Mouse (Mus musculus) lung, postnatal 0 days (tissue): ENCODE data around the gene Mapk3. TPM values are rescaled to one million over a fixed set of nuclear protein-coding genes. Genes with fewer than 3 reads are reported as not detected.

Experiments
- ATAC-seq: fragments of 200-750 bp; cut with Nextera tagmentation; 2 replicates; pipeline ENCODE4 v1.8.0; 2017; ENCODE audit warnings: moderate library complexity
- DNase-seq: peaks from one replicate; pipeline ENCODE4 v3.0.0-alpha.2; 2016; ENCODE audit warnings: low spot score
- H3K27ac ChIP-seq: fragments of 300-500 bp; sonication (generic); 2 replicates; pipeline ENCODE4 v1.5.1; 2014; ENCODE audit warnings: antibody characterized with exemption, mild to moderate bottlenecking, low read length, mixed read lengths
- H3K27me3 ChIP-seq: fragments of 300-500 bp; sonication (generic); replicated peaks from 2 replicates; pipeline ENCODE4 v1.6.1; 2014; ENCODE audit warnings: low read length, mixed read lengths; ENCODE audit not compliant: insufficient read depth
- H3K36me3 ChIP-seq: fragments of 300-500 bp; sonication (generic); 2 replicates; pipeline ENCODE4 v1.6.1; 2014; ENCODE audit warnings: low read length, mixed read lengths; ENCODE audit not compliant: insufficient read depth
- H3K4me1 ChIP-seq: fragments of 300-500 bp; sonication (generic); 2 replicates; pipeline ENCODE4 v1.6.1; 2014; ENCODE audit warnings: antibody characterized with exemption, low read depth, low read length, mixed read lengths; ENCODE audit not compliant: insufficient read depth
- H3K4me2 ChIP-seq: fragments of 300-500 bp; sonication (generic); replicated peaks from 2 replicates; pipeline ENCODE4 v1.6.1; 2014; ENCODE audit warnings: low read depth, mild to moderate bottlenecking, low read length, moderate library complexity, mixed read lengths
- H3K4me3 ChIP-seq: fragments of 300-500 bp; sonication (generic); 2 replicates; pipeline ENCODE4 v1.5.1; 2014; ENCODE audit warnings: low read depth, low read length
- H3K9ac ChIP-seq: fragments of 300-500 bp; sonication (generic); replicated peaks from 2 replicates; pipeline ENCODE4 v1.6.1; 2014; ENCODE audit warnings: low read depth, mild to moderate bottlenecking
- H3K9me3 ChIP-seq: fragments of 300-500 bp; sonication (generic); 2 replicates; pipeline ENCODE4 v1.6.1; 2016; ENCODE audit warnings: low read length, mixed read lengths
- CTCF ChIP-seq: IDR thresholded peaks from 2 replicates; pipeline ENCODE4 v1.5.1; 2016; ENCODE audit warnings: antibody characterized with exemption, mild to moderate bottlenecking
- EP300 ChIP-seq: IDR thresholded peaks from 2 replicates; pipeline ENCODE4 v1.6.1; 2016; ENCODE audit warnings: antibody characterized with exemption, mild to moderate bottlenecking, control low read depth
- WGBS: fragments of 180-500 bp; shearing (Covaris S2); extraction: QIAGEN DNeasy Blood & Tissue Kit; methylation state at CpG from one replicate; pipeline ENCODE4 v1.1.7; 2014; 5-methylcytosine and 5-hydroxymethylcytosine counted together
- polyA plus RNA-seq: library from polyadenylated mRNA; unstranded; fragments of >200 nt; fragmentation: Nextera tagmentation; extraction: Ambion mirVana; gene quantifications from 2 replicates; pipeline ENCODE4 v1.2.1, GENCODE M21; 2015

The Mapk3 gene
- polyA plus RNA-seq, 1 experiment from 2014 or later = 183 TPM

GRCm38 (mm10) chr7:126761529-126762067, 2.2 kb downstream of the Mapk3 start:
- no peaks in the 10 kb centered on the region for H3K27me3 ChIP-seq
- peaks cover 30% of the 10 kb centered on the region; the same call in 1 of the 2 replicates for H3K36me3 ChIP-seq
- H3K9ac ChIP-seq = no peak overlapping the region
- WGBS = 43% methylated on average over 6 of the region's 6 CpGs
- TF ChIP-seq CTCF (no peak), EP300 (peak; percentile 27; the same call in 1 of the 2 replicates)
- H3K4me3 ChIP-seq = no peak overlapping the region
- H3K4me2 ChIP-seq = peak overlapping the region; percentile 92
- DNase-seq = peak; percentile 59
- no peaks in the 10 kb centered on the region for H3K9me3 ChIP-seq
- peak overlapping the region; percentile 98 for H3K27ac ChIP-seq
- peaks cover 19% of the 10 kb centered on the region for H3K4me1 ChIP-seq
- no peak for ATAC-seq

- H3K9ac ChIP-seq = 0 out of 2 replicates have a peak overlapping the region, but pooled peaks have one; percentile 8
- DNase-seq (no peak), ATAC-seq (no peak)
- peaks cover 34% of the 10 kb centered on the region; the same call in 1 of the 2 replicates for H3K36me3 ChIP-seq
- H3K27ac ChIP-seq = peak overlapping the region; percentile 98
- TF ChIP-seq CTCF (no peak), EP300 (no peak)
- 43% methylated on average over 17 of the region's 17 CpGs for WGBS
- peak overlapping the region; percentile 14; the same call in 1 of the 2 replicates for H3K4me2 ChIP-seq
- no peak overlapping the region for H3K4me3 ChIP-seq
- no peaks in the 10 kb centered on the region for H3K27me3 ChIP-seq
- H3K9me3 ChIP-seq = no peaks in the 10 kb centered on the region
- H3K4me1 ChIP-seq = peaks cover 19% of the 10 kb centered on the region
These were observed 3.1 kb downstream of the Mapk3 start for GRCm38 (mm10) chr7:126762471-126763008.

DNA sequence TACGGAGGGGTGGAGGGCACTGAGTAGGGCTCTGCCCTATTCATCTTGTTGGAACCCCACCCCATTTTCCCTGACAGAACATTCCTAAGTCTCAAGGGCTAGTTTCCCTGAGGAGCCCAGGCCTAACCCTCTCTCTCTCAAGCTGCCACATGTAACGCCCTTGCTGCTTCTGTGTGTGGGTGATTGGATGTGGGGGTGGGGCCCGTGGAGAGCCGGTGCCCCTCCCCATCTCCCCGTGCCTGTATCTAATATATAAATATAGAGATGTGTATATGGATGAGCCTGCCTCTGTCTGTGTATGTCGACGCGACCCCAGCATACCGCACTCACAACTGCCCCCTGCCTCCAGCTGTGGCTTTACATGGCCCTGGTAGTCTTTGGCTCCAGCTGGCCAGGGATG, 6.1 kb downstream of the Mapk3 start:
- no peaks in the 10 kb centered on the region for H3K27me3 ChIP-seq
- H3K4me1 ChIP-seq = peaks cover 19% of the 10 kb centered on the region
- no peak overlapping the region for H3K4me3 ChIP-seq
- DNase-seq (peak; percentile 36), ATAC-seq (peak; percentile 28)
- no peak overlapping the region for H3K4me2 ChIP-seq
- no peak overlapping the region for H3K9ac ChIP-seq
- H3K9me3 ChIP-seq = no peaks in the 10 kb centered on the region
- peaks cover 52% of the 10 kb centered on the region; the same call in 1 of the 2 replicates for H3K36me3 ChIP-seq
- no peak overlapping the region for H3K27ac ChIP-seq
- TF ChIP-seq EP300 (no peak), CTCF (no peak)
- 63% methylated on average over 9 of the region's 9 CpGs for WGBS

- no peak within 1 kb of the TSS for H3K4me3 ChIP-seq
- ATAC-seq (peak; percentile 50), DNase-seq (peak; percentile 46)
- peaks cover 14% of the 10 kb centered on the region for H3K4me1 ChIP-seq
- H3K4me2 ChIP-seq = no peak within 1 kb of the TSS
- 77% methylated on average over 16 of the region's 16 CpGs for WGBS
- TF ChIP-seq CTCF (no peak), EP300 (no peak)
- H3K27me3 ChIP-seq = no peaks in the 10 kb centered on the region
- peaks cover 58% of the 10 kb centered on the region for H3K36me3 ChIP-seq
- no peak within 1 kb of the TSS for H3K27ac ChIP-seq
- H3K9me3 ChIP-seq = no peaks in the 10 kb centered on the region
- H3K9ac ChIP-seq = no peak within 1 kb of the TSS
These were observed 6.8 kb downstream of the Mapk3 start, which contains the start of gene Gdpd3 for GRCm38 (mm10) chr7:126766201-126766600. Gene Gdpd3 (plus strand): TSS chr7:126766334.

- Histone ChIP-seq H3K9me3 (no peaks in the 10 kb centered on the region), H3K4me3 (no peak overlapping the region), H3K27ac (no peak overlapping the region), H3K36me3 (peaks cover 59% of the 10 kb centered on the region), H3K9ac (no peak overlapping the region), H3K4me1 (peaks cover 11% of the 10 kb centered on the region), H3K4me2 (no peak overlapping the region), H3K27me3 (no peaks in the 10 kb centered on the region)
- WGBS = 89% methylated on average over 8 of the region's 8 CpGs
- DNase-seq (no peak), ATAC-seq (no peak)
- TF ChIP-seq CTCF (no peak), EP300 (no peak)
These were observed 7.6 kb downstream of the Mapk3 start for GRCm38 (mm10) chr7:126767001-126767400.

DNA sequence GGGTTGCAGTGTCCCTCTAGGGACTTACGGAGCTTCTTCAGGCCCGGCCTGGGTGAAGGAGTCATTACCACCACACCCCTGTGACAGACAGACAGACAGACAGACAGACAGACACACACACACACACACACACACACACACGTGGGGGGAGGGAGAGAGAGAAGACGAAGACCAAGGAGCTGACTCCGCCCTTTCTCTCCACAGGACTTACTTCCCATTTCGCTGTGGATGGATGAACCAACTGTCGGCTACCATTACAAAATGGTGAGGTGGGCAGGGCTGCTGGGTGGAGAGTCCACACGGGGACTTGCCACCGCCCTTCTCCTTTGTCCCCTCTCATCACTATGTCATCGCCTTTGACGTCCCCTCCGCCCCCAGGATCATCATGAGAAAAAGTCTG, 11.4 kb downstream of the Mapk3 start:
- no peak overlapping the region for H3K4me3 ChIP-seq
- TF ChIP-seq CTCF (no peak), EP300 (no peak)
- 0 out of 2 replicates have a peak, but pooled peaks cover 4% of the 10 kb centered on the region for H3K4me1 ChIP-seq
- H3K27me3 ChIP-seq = no peaks in the 10 kb centered on the region
- H3K9ac ChIP-seq = no peak overlapping the region
- no peak overlapping the region for H3K4me2 ChIP-seq
- peak; percentile 43 for DNase-seq
- H3K9me3 ChIP-seq = no peaks in the 10 kb centered on the region
- 84% methylated on average over 12 of the region's 12 CpGs for WGBS
- ATAC-seq = no peak
- H3K27ac ChIP-seq = no peak overlapping the region
- peaks cover 29% of the 10 kb centered on the region for H3K36me3 ChIP-seq
